Mouse (Mus musculus) T-helper 2 cell (primary cell): ENCODE results near the gene Gng7.

ENCODE experiments used
- in situ Hi-C: fragments of 300-600 bp; cut with MboI, MseI; formaldehyde crosslinking; loops from one replicate; pipeline ENCODE4 v1.15.1; 2025; ENCODE audit warnings: high pct_unique_total_duplicates

Gene Gng7

DNA sequence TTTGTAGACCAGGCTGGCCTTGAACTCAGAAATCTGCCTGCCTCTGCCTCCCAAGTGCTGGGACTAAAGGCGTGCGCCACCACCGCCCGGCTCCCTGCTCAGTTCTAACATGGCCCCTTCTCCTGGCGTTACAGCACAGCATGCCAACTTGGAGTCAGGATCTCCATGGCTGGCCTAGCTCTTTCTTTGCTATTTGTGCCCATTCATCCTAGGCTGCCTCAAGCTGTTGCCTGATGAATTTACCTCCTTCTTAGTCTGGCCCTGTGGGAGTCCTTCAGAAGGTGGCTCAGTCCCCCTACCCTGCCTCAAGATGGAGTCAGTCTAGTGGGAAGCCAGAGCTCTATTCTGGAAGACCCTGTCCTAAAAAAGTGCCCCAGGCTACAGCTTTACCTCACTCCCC, 12.1 kb upstream of the Gng7 start:
- in situ Hi-C loops = loop anchor here (10.0 kb wide), 1 partner anchor 58 kb away; no protein-coding TSS in a partner anchor

DNA sequence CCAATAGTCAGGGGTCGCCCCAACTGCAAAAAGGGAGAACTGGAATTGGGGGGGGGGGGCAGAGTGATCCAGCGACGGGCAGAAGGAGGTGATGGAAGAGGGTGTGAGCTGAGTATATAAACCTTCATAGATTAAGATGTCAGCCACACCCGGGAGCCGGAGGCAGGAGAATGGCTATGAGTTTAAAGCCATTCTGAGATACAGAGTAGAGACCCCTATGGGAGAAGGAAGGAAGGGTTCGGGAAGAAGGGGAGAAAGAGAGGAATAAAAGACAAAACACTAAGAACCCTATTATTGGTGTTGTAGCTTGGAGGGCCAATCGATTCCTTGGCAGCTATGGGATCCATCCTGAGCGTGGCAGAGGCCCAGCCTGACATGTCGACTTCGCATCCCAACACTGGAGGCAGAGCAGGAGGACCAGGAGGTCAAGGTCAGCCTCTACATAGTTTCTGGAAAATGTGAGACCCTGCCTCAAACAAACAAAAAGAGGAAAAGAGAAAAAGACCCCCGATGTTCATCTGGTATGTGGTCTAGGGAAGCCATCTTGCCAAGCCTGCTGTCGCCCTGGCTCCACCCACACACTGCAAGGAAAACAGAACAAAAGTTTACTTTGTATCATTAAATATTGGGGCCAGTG, 11.0 kb upstream of the Gng7 start, which contains the start of gene Diras1:
TSS of gene Diras1 (minus strand) at position 24 of the 637 bp plus-strand sequence.
- in situ Hi-C loops = loop anchor here (10.0 kb wide), 1 partner anchor 59 kb away; no protein-coding TSS in a partner anchor

DNA sequence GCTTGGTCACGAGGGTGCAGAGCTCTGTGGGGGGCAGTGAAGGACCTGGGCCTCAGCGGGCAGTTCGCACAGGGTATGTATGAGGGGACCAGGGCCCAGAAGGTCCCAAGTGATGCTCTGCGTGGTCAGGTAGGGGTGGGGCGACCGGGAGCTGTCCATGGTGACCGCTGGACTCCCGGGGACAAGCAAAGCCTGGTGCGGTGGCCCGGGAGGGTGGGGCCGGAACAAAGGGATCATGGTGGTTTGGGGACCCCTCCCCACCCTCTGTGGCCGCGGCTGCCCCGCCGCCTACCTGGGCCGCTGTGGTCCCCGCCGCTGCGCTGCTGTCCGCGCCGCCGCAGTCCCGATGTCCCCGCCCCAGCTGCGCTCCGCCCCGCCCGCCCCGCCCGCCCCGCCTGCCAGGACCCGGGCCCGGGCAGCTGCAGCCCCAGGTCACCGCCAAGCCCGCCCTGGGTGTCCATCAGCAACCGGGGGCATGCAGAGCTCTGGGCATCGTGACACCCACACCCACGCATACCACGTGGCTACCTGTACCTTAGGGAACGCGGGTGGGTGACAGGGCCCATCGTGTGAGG, 10.4 kb upstream of the Gng7 start:
- in situ Hi-C loops = loop anchor here (10.0 kb wide), 1 partner anchor 60 kb away; no protein-coding TSS in a partner anchor

DNA sequence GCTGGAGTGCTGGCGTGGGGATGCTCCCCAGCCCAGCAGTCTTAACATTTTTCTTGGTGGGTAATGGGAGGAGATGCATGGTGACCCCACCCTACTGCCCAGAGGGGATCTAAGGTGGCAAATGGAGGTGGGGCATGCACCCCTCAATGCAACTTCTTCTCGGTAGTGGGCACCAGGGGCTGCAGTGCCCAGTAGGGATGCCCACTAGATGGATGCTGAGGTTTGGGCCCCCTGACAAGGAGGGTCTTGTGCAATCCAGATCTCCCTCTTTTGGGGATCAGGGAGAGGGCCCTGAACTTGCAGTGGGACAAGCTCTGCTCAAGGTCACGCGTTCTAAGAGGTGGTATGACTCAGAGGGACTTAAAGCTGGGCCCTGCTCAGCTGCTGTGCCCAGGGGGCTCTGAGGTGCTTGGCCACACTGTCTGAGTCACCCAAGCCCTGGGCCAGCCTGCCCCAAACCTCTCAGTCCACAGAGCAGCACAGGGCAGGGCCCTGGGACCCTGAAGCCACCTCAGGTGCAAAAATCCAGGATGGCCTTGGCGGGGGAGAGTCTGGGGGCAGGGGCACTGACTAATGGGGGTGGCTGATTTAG, 9.7 kb upstream of the Gng7 start:
- in situ Hi-C loops = loop anchor here (10.0 kb wide), 1 partner anchor 60 kb away; no protein-coding TSS in a partner anchor

DNA sequence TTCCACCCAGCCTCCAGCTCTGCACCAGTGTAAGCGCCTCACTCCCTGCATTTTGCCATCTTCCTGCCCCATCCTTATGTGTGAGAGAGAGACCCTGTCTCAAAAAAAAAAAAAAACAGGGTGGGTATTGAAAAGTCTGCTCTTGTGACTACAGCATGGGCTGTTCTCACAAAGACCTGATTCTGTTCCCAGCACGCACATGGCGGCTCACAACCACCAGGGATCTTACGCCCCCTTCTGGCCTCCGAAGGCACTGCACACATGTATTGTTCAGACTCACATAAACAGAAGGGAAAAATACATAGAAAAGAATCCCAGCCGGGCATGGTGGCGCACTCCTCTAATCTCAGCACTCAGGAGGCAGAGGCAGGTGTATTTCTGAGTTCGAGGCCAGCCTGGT, 8.0 kb upstream of the Gng7 start:
- in situ Hi-C loops = loop anchor here (10.0 kb wide), 1 partner anchor 62 kb away; no protein-coding TSS in a partner anchor

DNA sequence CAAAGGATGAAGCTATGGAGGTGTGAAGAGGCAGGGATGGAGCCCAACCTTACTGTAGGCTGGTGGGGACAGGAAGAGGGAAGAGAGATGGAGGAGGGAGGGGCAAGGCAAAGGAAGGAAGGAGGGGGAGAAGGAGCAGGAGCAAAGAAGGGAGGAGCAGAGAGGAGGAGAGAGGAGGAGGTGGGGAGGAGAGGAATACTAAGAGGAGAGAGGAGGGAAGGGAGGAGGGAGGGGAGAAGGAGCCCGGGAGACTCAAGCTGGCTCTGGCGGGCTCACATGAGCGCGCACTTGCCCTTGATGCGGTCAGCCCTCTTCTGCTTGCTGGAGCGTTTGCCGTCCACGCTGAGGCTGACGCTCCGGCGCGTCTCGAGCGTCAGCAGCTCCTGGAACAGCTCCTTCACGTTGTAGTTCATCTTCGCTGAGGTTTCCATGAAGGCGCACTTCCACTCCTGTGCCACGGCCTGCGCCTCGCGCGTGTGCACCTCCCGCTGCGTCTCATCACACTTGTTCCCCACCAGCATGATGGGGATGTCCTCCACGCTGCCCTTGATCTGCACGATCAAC, 6.9 kb upstream of the Gng7 start:
- in situ Hi-C loops = loop anchor here (10.0 kb wide), 1 partner anchor 63 kb away; no protein-coding TSS in a partner anchor

DNA sequence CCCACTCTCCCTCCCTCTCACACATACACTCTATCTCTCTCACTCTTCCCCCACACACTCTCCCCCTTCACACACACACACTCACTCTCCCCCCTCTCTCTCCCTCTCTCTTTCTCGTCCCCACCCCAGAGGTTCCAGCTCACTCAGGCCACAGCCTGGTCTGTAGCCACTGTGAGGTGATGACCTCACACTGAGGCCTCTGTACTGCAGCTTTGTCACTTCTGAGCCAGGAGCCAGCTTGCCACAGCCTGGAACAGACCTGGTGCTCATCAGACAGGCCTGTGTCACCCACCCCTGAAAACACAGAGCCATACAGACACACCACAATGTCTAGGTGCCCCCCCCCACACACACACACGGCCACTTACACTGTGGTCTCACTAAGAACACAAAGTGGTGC, 5.5 kb upstream of the Gng7 start:
- in situ Hi-C loops = loop anchor here (10.0 kb wide), 1 partner anchor 65 kb away; no protein-coding TSS in a partner anchor

DNA sequence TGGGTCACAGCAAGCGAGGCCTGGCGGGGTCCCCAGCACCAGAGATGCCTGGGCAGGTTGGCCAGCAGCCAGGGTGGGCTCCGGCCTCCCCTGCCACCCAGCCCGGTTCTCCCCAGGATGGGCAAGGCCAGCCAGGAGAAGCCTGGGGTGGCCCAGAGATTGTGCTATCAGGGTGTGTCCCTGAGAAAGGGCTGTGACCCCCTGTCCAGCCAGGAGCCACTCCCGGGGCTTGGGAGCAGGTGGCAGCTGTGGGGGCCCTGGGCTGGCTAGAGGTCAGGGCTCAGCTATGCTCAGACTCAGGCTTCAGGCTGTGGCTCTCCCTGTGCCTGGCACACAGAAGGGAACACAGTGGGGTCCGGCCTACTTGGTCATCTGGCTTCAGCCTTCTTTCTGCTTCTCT, 4.9 kb upstream of the Gng7 start:
- in situ Hi-C loops = loop anchor here (10.0 kb wide), 1 partner anchor 65 kb away; no protein-coding TSS in a partner anchor

DNA sequence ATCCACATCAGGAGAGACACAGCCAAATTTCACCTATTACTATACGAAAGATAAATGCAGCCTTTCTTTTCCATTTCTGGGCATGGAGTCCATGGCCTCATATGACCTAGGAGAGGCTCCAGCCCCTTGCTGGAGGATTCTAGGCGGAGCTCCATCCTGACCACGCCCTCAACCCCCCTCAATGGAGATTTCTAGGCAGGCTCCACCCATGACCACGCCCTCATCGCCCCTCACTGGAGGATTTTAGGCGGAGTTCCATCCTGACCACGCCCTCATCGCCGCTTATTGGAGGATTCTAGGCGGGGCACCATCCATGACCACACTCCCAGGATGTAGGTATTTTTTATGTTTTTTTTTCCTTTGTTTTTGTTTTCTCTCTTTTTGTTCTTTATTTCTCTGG, 3.6 kb upstream of the Gng7 start:
- in situ Hi-C loops = no loop called here

DNA sequence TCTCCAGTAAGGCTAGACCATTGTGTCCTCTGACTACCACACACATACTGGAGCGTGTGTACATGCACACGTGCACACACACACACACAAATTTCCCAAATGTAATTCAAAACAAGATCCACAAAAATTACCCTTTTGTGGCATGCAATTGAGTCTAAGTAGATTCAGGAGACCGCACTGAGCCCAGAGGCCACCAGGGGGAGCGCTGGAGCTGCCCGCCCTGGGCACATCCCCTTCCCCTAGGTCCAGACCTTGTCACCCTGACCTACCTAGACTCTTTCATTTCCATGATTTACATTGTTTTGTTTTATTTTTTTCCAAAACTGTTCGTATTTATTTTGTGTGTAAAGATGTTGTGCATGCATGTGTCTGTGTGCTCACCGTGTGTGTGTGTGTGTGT, 1.9 kb upstream of the Gng7 start:
- in situ Hi-C loops = no loop called here

DNA sequence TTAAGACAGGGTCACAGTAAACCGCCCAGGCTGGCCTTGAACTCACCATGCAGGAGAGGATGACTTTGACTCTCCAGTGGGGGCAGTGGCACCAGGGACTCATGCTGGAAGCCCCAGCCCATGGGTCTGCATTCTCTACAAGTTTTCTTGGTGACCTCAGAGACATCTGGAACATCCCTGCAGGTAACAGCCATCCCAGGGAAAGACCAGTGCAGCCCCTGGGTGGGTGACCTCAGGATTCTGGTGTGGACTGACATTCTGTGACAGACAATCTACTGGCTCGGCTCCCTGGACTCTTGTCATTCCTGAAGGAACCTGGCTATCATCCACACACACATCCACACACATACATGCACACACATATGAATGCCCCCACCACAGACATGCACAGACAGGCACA, 921 bp upstream of the Gng7 start:
- in situ Hi-C loops = no loop called here

DNA sequence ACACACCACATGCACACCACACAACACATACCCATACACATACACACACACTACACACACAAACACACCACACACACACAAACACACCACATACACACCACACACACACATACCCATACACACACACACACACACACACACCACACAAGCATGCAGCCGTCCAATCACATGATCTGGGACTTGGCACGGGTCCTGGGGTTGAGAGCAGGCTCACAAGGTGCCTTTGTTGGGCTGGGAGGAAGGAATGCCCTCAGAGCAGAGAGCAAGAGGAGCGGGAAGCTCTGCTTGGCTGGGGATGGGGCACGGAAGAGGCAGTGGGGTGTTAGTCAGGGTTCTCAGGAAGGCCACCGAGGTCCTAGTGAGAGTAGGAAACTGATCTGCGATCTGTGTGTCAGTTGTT, 3.9 kb downstream of the Gng7 start:
- in situ Hi-C loops = no loop called here

DNA sequence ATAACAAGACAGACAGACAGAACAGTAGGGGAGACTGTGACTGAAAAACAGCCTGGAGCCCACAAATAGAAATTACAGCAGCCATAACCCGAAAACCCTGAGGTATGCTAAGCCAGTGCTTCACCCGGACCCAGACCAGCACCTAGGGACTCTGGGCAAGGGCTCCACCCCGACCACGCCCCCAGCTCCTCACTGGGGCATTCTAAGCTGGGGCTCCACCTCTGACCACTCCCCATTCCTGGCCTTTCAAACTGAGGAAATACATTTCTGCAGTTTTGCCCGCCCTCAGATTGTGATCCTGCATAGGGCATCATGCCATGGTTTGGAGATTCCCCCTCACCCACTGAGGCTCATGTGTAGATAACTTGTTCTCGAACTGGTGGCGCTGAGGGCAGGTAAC, 7.5 kb downstream of the Gng7 start:
- in situ Hi-C loops = no loop called here

DNA sequence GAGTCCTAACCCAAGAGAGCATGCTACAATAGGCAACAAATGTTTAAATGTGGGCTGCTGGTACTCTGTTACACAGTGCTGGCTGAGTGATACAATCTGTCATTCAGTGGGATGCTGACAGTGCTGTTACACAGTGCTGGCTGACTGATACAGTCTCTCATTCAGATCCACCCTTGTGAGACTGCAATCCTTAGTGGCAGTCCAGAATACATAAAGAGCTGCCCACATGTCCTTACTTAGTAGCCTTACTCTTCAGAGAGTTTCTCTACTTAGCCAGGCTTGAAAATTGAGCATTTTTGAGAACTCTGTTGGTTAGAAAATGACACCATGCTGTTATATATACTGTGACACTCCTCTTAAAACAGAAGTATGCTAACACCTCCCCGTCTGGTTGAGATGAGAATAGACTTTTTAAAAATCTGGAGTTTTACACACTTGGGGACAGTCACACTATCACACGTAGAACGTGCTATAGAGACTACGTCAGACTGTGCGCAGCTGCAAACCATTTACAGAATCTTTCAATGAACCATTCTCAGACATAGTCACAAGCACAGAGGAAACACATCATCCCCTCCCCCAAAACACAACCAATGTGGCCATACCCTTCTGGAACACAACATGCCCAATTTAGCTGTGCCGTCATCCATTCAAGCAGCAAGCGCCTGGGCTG, 8.6 kb downstream of the Gng7 start:
- in situ Hi-C loops = no loop called here

DNA sequence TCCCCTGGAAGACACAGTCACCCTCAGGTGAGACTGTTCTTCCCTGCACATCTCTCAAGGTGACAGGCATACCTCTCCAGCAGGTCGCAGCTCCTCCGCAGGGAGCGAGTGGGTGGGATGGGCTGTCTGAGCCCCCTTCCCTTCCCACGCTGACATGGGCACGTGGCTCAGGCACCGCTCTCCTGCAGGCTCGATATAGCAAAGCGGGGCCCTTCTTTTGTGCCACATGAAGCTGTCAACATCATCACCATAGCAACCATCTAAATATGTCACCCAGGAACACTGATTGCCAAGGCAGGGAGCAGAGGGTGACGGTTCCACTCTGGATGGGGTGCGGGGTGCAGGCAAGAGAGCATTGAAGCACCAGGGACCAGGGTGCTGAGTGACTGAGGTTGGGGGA, 13.6 kb downstream of the Gng7 start:
- in situ Hi-C loops = no loop called here

DNA sequence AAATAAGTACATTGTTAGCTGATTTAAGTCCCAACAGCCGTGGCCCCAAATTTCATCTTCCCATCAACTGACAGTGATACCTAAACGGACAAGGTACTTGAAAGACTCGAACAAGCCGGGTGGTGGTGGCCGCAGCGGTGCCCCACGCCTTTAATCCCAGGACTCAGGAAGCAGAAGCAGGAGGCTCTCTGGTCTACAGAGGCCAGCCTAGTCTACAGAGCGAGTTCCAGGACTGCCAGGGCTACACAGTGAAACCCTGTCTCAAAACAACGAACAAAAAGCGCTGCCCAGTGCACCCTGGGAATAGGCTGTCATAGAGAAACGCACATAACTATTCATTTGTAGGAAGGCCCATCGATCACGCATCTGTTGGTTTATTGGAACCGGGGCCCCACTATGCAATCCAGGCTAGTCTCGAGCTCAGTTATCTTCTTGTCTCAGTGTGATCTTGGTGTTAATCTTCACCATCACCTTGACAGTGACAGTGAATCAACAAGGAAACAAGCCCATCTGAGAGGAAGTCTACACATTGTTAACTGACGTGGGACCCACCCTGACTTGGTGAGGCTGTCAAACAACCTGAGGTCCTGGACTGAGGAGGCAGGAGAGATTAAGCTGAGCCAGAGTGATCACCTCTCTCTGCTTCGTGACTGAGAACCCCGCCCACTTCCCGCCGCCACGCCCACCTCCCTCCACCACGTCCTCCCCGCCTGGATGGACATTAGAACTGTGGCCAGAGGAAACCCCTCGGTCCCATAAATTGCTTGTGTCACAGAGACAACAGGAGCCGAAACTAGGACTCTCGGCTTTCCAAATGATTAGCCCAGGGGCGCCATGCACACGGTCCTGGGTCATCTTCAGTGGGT, 14.3 kb downstream of the Gng7 start:
- in situ Hi-C loops = no loop called here

DNA sequence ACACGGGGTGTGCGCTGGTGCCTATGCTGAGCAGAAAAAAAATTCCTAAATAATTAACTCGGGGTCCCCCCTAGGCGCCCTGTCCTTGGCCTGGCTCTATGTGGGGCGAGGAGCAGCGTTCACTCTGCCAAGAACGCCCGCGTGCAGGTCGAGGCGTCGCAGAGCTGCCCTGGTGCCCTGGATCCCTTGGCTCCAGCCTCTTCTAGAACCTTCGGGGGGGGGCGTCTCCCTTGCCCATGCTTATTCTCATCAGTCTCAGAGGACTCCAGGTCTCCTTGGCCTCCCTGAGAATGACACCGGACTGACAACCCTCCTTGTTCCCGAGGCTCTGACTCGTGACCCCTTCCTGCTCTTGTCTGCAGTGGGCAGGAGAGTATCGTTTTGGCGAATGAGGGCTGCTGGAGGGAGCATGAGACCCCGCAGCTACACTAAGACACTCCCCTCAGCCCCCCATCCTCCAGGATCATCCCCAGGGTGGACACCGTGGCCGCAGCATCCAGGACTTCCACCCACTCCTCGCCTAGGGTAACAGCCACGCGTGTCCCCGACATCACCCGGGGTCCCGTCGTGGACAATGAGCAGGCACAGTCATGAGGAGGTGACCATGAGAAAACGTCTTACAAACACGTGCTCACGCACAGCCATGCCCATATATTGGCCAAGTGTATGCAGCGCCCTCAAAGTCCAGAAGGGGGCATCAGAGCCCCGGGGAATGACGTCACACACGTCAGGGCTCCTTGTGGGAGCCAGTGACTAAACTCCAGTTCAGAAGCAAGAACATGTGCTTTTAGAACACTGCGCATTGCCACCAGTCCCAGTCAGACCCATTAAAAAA, 15.2 kb downstream of the Gng7 start:
- in situ Hi-C loops = loop anchor here (5.0 kb wide), 3 partner anchors 43 to 252 kb away; no protein-coding TSS in a partner anchor

DNA sequence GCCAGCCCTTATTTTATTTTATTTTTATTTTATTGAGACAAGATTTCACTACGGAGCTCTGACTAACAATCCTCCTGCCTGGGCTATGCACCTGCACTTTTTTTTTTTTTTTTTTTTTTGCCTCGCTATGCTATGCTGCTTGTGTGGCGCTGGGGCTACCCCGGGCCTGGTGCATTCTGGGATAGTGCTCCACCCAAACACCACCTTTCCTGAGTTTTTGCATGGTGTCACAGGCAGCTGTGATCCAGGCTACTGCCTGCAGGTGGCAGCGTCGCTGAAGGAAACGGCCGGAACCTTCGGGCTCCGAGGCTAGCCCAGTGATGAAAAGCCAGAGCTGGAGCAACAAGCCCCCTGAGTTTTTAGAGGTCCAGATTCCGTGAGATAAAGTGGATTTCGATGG, 16.0 kb downstream of the Gng7 start:
- in situ Hi-C loops = loop anchor here (5.0 kb wide), 3 partner anchors 44 to 251 kb away; no protein-coding TSS in a partner anchor

DNA sequence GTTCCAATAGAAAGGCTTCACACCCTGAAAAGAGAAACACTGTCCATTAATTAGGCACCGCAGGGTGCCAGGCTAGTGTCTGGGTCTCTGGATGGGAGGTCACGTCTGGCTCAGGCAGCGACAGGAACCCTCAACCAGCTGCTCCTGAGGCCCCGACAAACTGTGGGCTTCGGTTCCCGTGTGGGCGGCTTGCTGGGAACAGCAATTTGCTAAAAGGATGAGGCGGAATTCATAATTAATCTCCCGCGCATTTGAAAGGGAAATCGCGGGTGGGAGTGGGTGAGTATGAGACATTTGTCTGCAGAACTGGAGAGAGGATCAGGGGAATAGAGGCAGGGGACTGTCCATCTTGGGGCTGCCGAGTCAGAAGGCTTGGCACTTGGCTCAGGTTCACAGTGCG, 16.7 kb downstream of the Gng7 start:
- in situ Hi-C loops = loop anchor here (5.0 kb wide), 3 partner anchors 44 to 251 kb away; no protein-coding TSS in a partner anchor

DNA sequence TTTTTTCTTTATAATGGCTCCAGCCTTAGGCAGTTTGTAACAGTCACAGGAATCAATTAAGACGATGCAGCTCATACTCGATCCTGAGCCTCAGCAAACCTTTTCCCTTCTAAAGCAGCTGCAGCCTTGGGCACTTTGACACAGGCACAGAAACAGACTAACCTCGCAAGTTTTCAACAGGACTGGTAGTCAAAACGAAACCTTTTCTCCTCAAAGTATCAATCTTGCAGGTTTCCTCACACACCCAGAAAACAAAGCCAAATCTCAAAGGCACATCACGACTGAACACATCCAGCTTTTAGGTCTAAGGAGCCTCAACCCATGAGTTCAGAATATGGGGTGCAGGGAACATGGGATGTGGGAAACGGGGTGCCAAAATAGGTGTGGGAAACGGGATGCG, 17.4 kb downstream of the Gng7 start:
- in situ Hi-C loops = loop anchor here (5.0 kb wide), 3 partner anchors 45 to 250 kb away; no protein-coding TSS in a partner anchor
